Mouse (Mus musculus) heart, embryonic 10.5 days (tissue): ENCODE results near the gene Adamts1. TPM values are rescaled to one million over a fixed set of nuclear protein-coding genes. Genes with fewer than 3 reads are reported as not detected.

Source experiments
- DNase-seq: peaks from one replicate; pipeline ENCODE4 v3.0.0-alpha.2; 2017; ENCODE audit warnings: low spot score
- H3K27ac ChIP-seq: fragments of 300-500 bp; sonication (generic); 2 replicates; pipeline ENCODE4 v1.5.1; 2016; ENCODE audit warnings: mild to moderate bottlenecking
- H3K27me3 ChIP-seq: fragments of 300-500 bp; sonication (generic); 2 replicates; pipeline ENCODE4 v1.6.1; 2016; ENCODE audit warnings: mild to moderate bottlenecking; ENCODE audit not compliant: poor library complexity, insufficient read depth, severe bottlenecking
- H3K36me3 ChIP-seq: fragments of 300-500 bp; sonication (generic); 2 replicates; pipeline ENCODE4 v1.6.1; 2016; ENCODE audit warnings: mild to moderate bottlenecking, moderate library complexity
- H3K4me1 ChIP-seq: fragments of 300-500 bp; sonication (generic); 2 replicates; pipeline ENCODE4 v1.6.1; 2016; ENCODE audit warnings: mild to moderate bottlenecking
- H3K4me3 ChIP-seq: fragments of 300-500 bp; sonication (generic); 2 replicates; pipeline ENCODE4 v1.5.1; 2016; ENCODE audit warnings: mild to moderate bottlenecking, moderate library complexity
- H3K9me3 ChIP-seq: fragments of 300-500 bp; sonication (generic); 2 replicates; pipeline ENCODE4 v1.6.1; 2016; ENCODE audit warnings: mild to moderate bottlenecking, moderate library complexity
- WGBS: fragments of 180-500 bp; shearing (Covaris S2); methylation state at CpG from one replicate; pipeline ENCODE4 v1.1.7; 2016; 5-methylcytosine and 5-hydroxymethylcytosine counted together
- polyA plus RNA-seq: library from polyadenylated mRNA; unstranded; fragments of >200 nt; fragmentation: Nextera tagmentation; extraction: Ambion mirVana; gene quantifications from 2 replicates; pipeline ENCODE4 v1.2.1, GENCODE M21; 2016

Gene Adamts1
- polyA plus RNA-seq, 1 experiment from 2014 or later: 53.5 TPM

- H3K36me3 ChIP-seq: peaks cover 53% of the 10 kb centered on the region
- WGBS: 67% methylated on average over 9 of the region's 9 CpGs
- peak overlapping the region; percentile 94; the same call in 1 of the 2 replicates for H3K27ac ChIP-seq
- H3K4me1 ChIP-seq: peaks cover 14% of the 10 kb centered on the region
- peak overlapping the region; percentile 79 for H3K4me3 ChIP-seq
- no peaks in the 10 kb centered on the region for H3K27me3 ChIP-seq
- no peak for DNase-seq
- no peaks in the 10 kb centered on the region for H3K9me3 ChIP-seq
Observed at GRCm38 (mm10) chr16:85799971-85800370, 2.9 kb downstream of the Adamts1 start.

- 95% methylated on average over 7 of the region's 7 CpGs for WGBS
- no peak overlapping the region for H3K4me3 ChIP-seq
Observed at GRCm38 (mm10) chr16:85798334-85798733, 4.6 kb downstream of the Adamts1 start.

GRCm38 (mm10) chr16:85797161-85797560 lies 5.8 kb downstream of the Adamts1 start:
- Histone ChIP-seq H3K27ac (no peak overlapping the region), H3K36me3 (peaks cover 61% of the 10 kb centered on the region), H3K9me3 (no peaks in the 10 kb centered on the region), H3K27me3 (no peaks in the 10 kb centered on the region), H3K4me3 (no peak overlapping the region), H3K4me1 (peaks cover 12% of the 10 kb centered on the region)
- DNase-seq: no peak
- 88% methylated on average over 4 of the region's 4 CpGs for WGBS

More at GRCm38 (mm10) chr16:85798334-85798733, 4.6 kb downstream of the Adamts1 start:
- no peak for DNase-seq
- Histone ChIP-seq H3K9me3 (no peaks in the 10 kb centered on the region), H3K36me3 (peaks cover 61% of the 10 kb centered on the region), H3K4me1 (peaks cover 14% of the 10 kb centered on the region), H3K27ac (no peak overlapping the region), H3K27me3 (no peaks in the 10 kb centered on the region)

DNA sequence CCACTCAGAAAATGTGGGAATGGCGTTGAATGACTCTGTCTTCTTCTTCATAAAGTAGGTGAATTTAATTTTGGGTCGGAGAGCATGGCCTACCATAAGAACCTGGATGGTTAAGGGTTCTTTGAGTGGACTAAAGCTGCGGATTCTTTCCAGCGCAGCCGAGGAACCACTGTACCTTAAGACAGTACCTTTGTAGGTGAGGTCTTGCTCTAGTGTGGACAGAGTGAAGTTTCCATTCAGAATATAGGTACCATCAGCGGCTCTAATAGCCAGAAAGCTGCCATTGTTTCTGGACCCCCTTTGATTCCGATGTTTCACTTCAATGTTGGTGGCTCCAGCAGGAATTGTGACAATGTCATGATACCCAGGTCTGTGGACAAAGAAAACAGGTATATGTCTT lies 7.2 kb downstream of the Adamts1 start:
- no peak overlapping the region for H3K27ac ChIP-seq
- H3K36me3 ChIP-seq: peaks cover 61% of the 10 kb centered on the region
- no peaks in the 10 kb centered on the region for H3K9me3 ChIP-seq
- H3K4me1 ChIP-seq: peaks cover 10% of the 10 kb centered on the region
- no peaks in the 10 kb centered on the region for H3K27me3 ChIP-seq
- no peak overlapping the region for H3K4me3 ChIP-seq
- DNase-seq: no peak
- WGBS: 93% methylated on average over 7 of the region's 7 CpGs

DNA sequence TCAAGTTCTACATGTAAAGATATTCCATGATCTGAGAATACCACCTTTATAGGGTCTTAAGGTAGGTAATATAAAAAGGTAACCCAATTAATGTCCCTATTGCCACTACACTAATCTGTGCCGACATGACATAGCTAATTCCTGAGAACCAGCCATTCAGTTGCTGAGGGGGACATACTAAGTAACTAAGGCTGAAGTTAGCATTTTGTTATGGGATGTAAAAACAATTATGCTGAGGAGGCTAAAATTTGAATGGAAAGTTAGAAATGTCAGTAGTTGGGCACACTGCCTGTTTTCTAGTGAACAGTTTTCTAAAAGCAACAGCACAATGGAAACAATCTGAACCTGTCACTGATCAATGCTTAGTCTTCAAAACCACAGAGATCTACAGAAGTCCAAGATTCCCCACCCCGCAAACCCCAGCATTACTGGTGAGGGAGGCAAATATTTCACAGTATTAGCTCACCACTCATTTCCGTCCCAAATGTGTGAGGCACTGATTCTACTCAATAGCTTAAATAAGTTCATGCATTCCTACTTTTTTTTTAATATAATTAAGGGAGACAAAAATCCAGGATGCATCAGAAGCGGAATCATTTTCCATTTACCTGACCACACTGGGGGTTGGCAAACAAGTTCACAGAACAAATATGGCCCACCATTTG lies 9.6 kb downstream of the Adamts1 start:
- no peak for DNase-seq
- WGBS: 87% methylated on average over 4 of the region's 4 CpGs
- no peak overlapping the region for H3K4me3 ChIP-seq
- no peaks in the 10 kb centered on the region for H3K4me1 ChIP-seq
- no peak overlapping the region for H3K27ac ChIP-seq
- no peaks in the 10 kb centered on the region for H3K9me3 ChIP-seq
- H3K36me3 ChIP-seq: peaks cover 42% of the 10 kb centered on the region
- H3K27me3 ChIP-seq: no peaks in the 10 kb centered on the region

- Histone ChIP-seq H3K27me3 (no peaks in the 10 kb centered on the region), H3K4me1 (no peaks in the 10 kb centered on the region), H3K36me3 (no peaks in the 10 kb centered on the region), H3K9me3 (no peaks in the 10 kb centered on the region), H3K27ac (no peak overlapping the region), H3K4me3 (no peak overlapping the region)
- DNase-seq: no peak
- 81% methylated on average over 2 of the region's 2 CpGs for WGBS
Observed at GRCm38 (mm10) chr16:85781076-85781475, 21.8 kb downstream of the Adamts1 start.

- H3K36me3 ChIP-seq: no peaks in the 10 kb centered on the region
- no peak overlapping the region for H3K27ac ChIP-seq
- no peaks in the 10 kb centered on the region for H3K4me1 ChIP-seq
- no peaks in the 10 kb centered on the region for H3K9me3 ChIP-seq
- no peaks in the 10 kb centered on the region for H3K27me3 ChIP-seq
- no peak overlapping the region for H3K4me3 ChIP-seq
- no peak for DNase-seq
Observed at GRCm38 (mm10) chr16:85779775-85780174, 23.1 kb downstream of the Adamts1 start.

- 78% methylated on average over 3 of the region's 3 CpGs for WGBS
- Histone ChIP-seq H3K9me3 (no peaks in the 10 kb centered on the region), H3K36me3 (no peaks in the 10 kb centered on the region), H3K4me3 (no peak overlapping the region), H3K27ac (no peak overlapping the region), H3K4me1 (peaks cover 4% of the 10 kb centered on the region; the same call in 1 of the 2 replicates), H3K27me3 (no peaks in the 10 kb centered on the region)
- DNase-seq: no peak
Observed at GRCm38 (mm10) chr16:85772272-85772671, 30.6 kb downstream of the Adamts1 start.

GRCm38 (mm10) chr16:85767341-85767740 lies 35.6 kb downstream of the Adamts1 start:
- no peak for DNase-seq
- Histone ChIP-seq H3K36me3 (no peaks in the 10 kb centered on the region), H3K9me3 (no peaks in the 10 kb centered on the region), H3K27ac (no peak overlapping the region), H3K4me3 (no peak overlapping the region), H3K27me3 (no peaks in the 10 kb centered on the region), H3K4me1 (peaks cover 17% of the 10 kb centered on the region; the same call in 1 of the 2 replicates)
- WGBS: 56% methylated on average over 4 of the region's 4 CpGs

- Histone ChIP-seq H3K27me3 (no peaks in the 10 kb centered on the region), H3K9me3 (no peaks in the 10 kb centered on the region), H3K4me3 (no peak overlapping the region), H3K4me1 (peaks cover 17% of the 10 kb centered on the region; the same call in 1 of the 2 replicates), H3K36me3 (no peaks in the 10 kb centered on the region), H3K27ac (no peak overlapping the region)
- whole genome bisulfite sequencing: 45% methylated on average over 8 of the region's 8 CpGs
- no peak for DNase-seq
Observed at GRCm38 (mm10) chr16:85765697-85766096, 37.2 kb downstream of the Adamts1 start.

DNA sequence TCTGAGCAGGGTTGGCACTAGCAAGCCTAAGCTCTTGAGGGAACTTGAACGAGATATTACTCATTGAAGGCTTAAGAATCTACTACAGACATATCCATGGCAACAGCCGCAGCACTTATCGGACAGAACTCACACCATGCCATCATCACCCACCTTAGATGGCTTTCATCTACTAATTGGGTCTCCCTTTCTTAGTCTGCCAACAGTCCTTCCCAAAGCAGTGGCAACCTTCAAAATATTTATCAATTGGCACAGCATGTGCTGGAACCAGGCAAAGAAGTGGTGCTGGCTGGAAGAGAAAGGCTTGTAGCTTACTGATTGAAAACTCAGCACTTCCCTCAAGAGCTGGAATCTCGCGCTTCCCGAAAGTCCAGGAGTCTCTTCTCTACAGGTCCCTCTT lies 37.7 kb downstream of the Adamts1 start:
- Histone ChIP-seq H3K9me3 (no peaks in the 10 kb centered on the region), H3K36me3 (no peaks in the 10 kb centered on the region), H3K4me1 (peaks cover 17% of the 10 kb centered on the region; the same call in 1 of the 2 replicates), H3K27ac (no peak overlapping the region), H3K27me3 (no peaks in the 10 kb centered on the region), H3K4me3 (no peak overlapping the region)
- 54% methylated on average over 6 of the region's 6 CpGs for WGBS
- no peak for DNase-seq

- Histone ChIP-seq H3K36me3 (no peaks in the 10 kb centered on the region), H3K4me1 (peaks cover 13% of the 10 kb centered on the region; the same call in 1 of the 2 replicates), H3K27ac (no peak overlapping the region), H3K4me3 (no peak overlapping the region), H3K9me3 (no peaks in the 10 kb centered on the region), H3K27me3 (no peaks in the 10 kb centered on the region)
- DNase-seq: no peak
- WGBS: 80% methylated on average over 10 of the region's 10 CpGs
Observed at GRCm38 (mm10) chr16:85762052-85762665, 40.8 kb downstream of the Adamts1 start.

GRCm38 (mm10) chr16:85760961-85761580 lies 41.8 kb downstream of the Adamts1 start:
- H3K4me3 ChIP-seq: no peak overlapping the region
- peaks cover 10% of the 10 kb centered on the region; the same call in 1 of the 2 replicates for H3K4me1 ChIP-seq
- 80% methylated on average over 7 of the region's 7 CpGs for WGBS
- no peaks in the 10 kb centered on the region for H3K36me3 ChIP-seq
- no peaks in the 10 kb centered on the region for H3K27me3 ChIP-seq
- no peak for DNase-seq
- H3K27ac ChIP-seq: no peak overlapping the region
- no peaks in the 10 kb centered on the region for H3K9me3 ChIP-seq
